Mouse (Mus musculus): Measurements from ENCODE around the gene Trio. TPM values are rescaled to one million over a fixed set of nuclear protein-coding genes. Genes with fewer than 3 reads are reported as not detected.
A peak's percentile ranks its signal among the peaks of the same experiment; 100 is the strongest.
"Not testable (repeated sequence)": the region's sequence is repeated elsewhere in the genome, so short reads cannot be mapped to it uniquely, and the experiment has no call there.

Gene Trio
- total RNA-seq, 2 experiments from 2014 or later = 278 to 290 TPM

- no peak for DNase-seq
- intact Hi-C loops (cut with DNase I) = loop anchor here (5.0 kb wide), 1 partner anchor 68 kb away; no protein-coding TSS in a partner anchor
Measured at GRCm38 (mm10) chr15:27753923-27754322, 271.7 kb downstream of the Trio start.

GRCm38 (mm10) chr15:27752677-27753342 is 272.8 kb downstream of the Trio start:
- no peak for DNase-seq
- intact Hi-C loops (cut with DNase I) = loop anchor here (5.0 kb wide), 1 partner anchor 69 kb away; no protein-coding TSS in a partner anchor

- peak; percentile 56 for DNase-seq
- intact Hi-C loops (cut with DNase I) = loop anchor here (5.0 kb wide), 1 partner anchor 70 kb away; no protein-coding TSS in a partner anchor
Measured at GRCm38 (mm10) chr15:27751612-27752405, 273.8 kb downstream of the Trio start.

- intact Hi-C loops (cut with DNase I) = no loop called here
- DNase-seq = no peak
Measured at GRCm38 (mm10) chr15:27748739-27749138, 276.9 kb downstream of the Trio start.

GRCm38 (mm10) chr15:27747512-27747911 is 278.1 kb downstream of the Trio start:
- no peak for DNase-seq
- intact Hi-C loops (cut with DNase I) = no loop called here

- intact Hi-C loops (cut with DNase I) = no loop called here
- DNase-seq = no peak
Measured at GRCm38 (mm10) chr15:27744995-27745394, 280.7 kb downstream of the Trio start.

- intact Hi-C loops (cut with DNase I) = no loop called here
- no peak for DNase-seq
Measured at GRCm38 (mm10) chr15:27740080-27740479, 285.6 kb downstream of the Trio start.

- intact Hi-C loops (cut with DNase I) = no loop called here
Measured at GRCm38 (mm10) chr15:27731818-27732217, 293.8 kb downstream of the Trio start.

GRCm38 (mm10) chr15:27726228-27726627 is 299.4 kb downstream of the Trio start:
- intact Hi-C loops (cut with DNase I) = no loop called here
- DNase-seq = no peak

More at GRCm38 (mm10) chr15:27731818-27732217, 293.8 kb downstream of the Trio start:
- no peak for DNase-seq

GRCm38 (mm10) chr15:27724796-27725680 is 300.6 kb downstream of the Trio start:
- DNase-seq = no peak
- intact Hi-C loops (cut with DNase I) = no loop called here

GRCm38 (mm10) chr15:27724298-27724697 is 301.4 kb downstream of the Trio start:
- no peak for DNase-seq
- intact Hi-C loops (cut with DNase I) = no loop called here

- no peak for DNase-seq
Measured at GRCm38 (mm10) chr15:27723746-27724145, 301.9 kb downstream of the Trio start.

GRCm38 (mm10) chr15:27720297-27720696 is 305.4 kb downstream of the Trio start:
- DNase-seq = not testable (repeated sequence)

More at GRCm38 (mm10) chr15:27723746-27724145, 301.9 kb downstream of the Trio start:
- intact Hi-C loops (cut with DNase I) = no loop called here

GRCm38 (mm10) chr15:27718668-27719067 is 307.0 kb downstream of the Trio start:
- DNase-seq = no peak
- intact Hi-C loops (cut with DNase I) = loop anchor here (5.0 kb wide), 1 partner anchor 61 kb away; no protein-coding TSS in a partner anchor

More at GRCm38 (mm10) chr15:27720297-27720696, 305.4 kb downstream of the Trio start:
- intact Hi-C loops (cut with DNase I) = not testable (repeated sequence)

- intact Hi-C loops (cut with DNase I) = loop anchor here (5.0 kb wide), 1 partner anchor 58 kb away; no protein-coding TSS in a partner anchor
Measured at GRCm38 (mm10) chr15:27715331-27715730, 310.3 kb downstream of the Trio start.

GRCm38 (mm10) chr15:27710698-27711097 is 314.9 kb downstream of the Trio start:
- intact Hi-C loops (cut with DNase I) = no loop called here
- no peak for DNase-seq

More at GRCm38 (mm10) chr15:27715331-27715730, 310.3 kb downstream of the Trio start:
- DNase-seq = peak; percentile 24

GRCm38 (mm10) chr15:27708968-27709612 is 316.6 kb downstream of the Trio start:
- intact Hi-C loops (cut with DNase I) = no loop called here
- DNase-seq = no peak

GRCm38 (mm10) chr15:27708499-27708898 is 317.1 kb downstream of the Trio start:
- intact Hi-C loops (cut with DNase I) = no loop called here
- no peak for DNase-seq

GRCm38 (mm10) chr15:27702972-27703313 is 322.7 kb downstream of the Trio start:
- intact Hi-C loops (cut with DNase I) = no loop called here
- no peak for DNase-seq

All from left cerebral cortex, postnatal 4 days (tissue).